Mouse (Mus musculus): ENCODE measurements around the gene Ttc28.

Ttc28 gene

DNA sequence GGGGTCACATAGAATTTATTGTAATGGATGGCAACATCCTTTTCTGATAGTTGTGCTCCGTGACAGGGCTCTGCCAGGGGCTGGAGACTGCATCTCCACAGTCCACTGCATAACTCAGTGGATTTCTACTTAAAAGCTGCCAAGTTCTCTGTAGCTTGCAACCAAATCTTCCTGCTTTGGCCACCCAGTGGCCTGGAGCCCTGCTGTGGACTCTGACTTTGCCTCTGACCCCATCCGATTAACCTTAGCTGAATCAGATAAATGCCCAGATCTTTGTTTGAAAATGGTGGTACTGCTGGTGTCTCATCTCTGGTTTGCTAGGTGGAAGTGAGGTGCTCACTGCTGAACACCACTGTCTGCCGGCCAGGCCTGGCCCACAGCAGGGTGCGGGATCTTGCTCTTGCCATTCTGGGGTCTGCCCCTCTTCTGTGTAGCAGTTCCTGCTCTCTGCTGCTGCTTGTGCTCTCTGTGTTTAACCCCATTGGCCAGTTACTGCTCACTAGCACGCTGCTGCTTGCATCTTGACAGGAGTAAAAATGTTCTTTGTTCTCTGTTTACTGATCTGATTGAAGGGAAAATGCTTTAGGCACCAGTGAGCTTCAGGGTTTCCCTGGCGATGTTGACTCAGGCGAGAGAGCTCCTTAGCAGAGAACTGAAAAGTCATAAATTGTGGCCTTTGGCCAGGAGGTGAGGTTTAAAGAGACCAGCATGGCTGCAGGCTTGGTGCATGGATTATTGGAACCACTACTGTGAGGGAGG, 219.1 kb downstream of the Ttc28 start:
- 68% methylated on average over 7 of the region's 7 CpGs for WGBS

DNA sequence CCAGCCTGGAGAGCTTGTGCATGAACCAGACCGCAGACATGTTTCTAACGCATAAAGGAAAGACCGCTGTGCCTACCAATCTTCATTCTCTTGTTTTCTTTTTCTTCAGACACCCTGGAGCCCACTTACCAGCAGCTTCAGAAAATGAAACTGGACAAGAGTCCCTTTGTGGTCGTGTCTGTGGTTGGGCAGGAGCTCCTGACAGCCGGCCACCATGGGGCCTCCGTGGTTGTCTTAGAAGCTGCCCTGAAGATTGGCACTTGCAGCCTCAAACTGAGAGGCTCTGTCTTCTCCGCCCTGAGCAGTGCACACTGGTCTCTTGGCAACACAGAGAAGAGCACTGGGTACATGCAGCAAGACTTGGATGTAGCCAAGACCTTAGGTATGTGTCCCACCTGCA, 221.0 kb downstream of the Ttc28 start:
- 90% methylated on average over 7 of the region's 7 CpGs for WGBS

DNA sequence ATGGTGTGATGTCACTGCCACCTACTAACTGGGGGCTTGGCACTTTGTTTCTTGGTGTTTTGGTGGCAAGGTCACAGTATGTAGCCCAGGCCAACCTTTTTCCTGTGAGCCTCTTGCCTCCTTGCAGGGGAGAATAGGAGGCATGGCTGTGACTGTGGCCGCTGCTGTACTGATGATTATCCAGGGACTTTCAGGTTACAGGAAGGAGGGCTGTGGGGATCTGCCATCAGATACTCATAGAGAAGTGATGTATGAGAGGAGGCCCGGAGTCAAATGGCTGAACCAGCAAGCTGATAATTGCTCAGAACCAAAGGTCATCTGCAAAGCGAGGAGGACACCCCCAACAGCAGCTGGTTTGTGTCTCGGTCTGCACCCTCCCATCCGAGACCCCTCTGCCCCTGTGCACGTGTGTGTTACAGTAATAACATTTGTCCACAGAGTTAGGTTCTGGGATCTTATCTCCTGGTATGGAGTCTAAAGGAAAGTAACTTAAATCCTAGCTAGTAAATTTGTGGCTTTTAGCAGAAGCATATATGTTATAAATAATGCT, 221.9 kb downstream of the Ttc28 start:
- WGBS = 95% methylated on average over 6 of the region's 6 CpGs

DNA sequence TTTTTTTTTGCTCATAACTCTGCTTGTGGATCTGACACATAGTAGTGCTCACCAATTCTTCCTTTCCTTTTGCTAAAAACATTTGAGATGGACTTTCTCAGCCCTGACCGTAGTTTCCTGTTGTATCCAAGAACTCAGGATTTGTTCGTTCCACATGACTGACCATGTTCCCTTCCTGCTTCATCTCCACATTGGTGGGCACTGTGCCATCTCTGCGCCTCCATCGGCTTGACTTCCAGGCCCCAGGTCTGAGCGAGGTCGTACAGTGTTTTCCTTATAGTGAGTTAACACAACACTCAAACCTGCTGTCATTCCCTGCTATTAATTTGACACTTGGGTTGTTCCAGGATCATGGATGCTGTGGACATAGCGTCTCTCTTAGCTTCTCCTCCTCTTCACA, 225.2 kb downstream of the Ttc28 start:
- WGBS = 89% methylated on average over 7 of the region's 7 CpGs

DNA sequence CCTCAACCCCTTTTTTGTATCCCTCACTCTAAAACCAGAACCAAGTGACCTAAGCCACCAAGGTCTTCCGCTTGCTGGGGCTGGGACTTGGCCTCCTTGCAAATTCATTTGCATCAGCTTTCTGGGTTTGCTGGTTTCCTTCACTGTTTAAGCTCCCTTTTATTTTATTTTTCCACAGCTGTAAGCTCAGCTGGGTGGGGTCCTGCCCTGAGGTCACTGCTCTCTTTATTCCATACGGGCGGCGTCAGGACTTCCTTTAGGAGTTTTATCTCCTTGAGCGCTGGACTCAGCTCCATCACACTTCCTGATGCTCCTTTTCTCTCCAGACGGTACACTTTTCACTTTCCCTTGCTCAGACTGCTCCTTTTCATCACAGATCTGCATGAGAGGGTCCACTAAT, 231.8 kb downstream of the Ttc28 start:
- 83% methylated on average over 6 of the region's 6 CpGs for WGBS

DNA sequence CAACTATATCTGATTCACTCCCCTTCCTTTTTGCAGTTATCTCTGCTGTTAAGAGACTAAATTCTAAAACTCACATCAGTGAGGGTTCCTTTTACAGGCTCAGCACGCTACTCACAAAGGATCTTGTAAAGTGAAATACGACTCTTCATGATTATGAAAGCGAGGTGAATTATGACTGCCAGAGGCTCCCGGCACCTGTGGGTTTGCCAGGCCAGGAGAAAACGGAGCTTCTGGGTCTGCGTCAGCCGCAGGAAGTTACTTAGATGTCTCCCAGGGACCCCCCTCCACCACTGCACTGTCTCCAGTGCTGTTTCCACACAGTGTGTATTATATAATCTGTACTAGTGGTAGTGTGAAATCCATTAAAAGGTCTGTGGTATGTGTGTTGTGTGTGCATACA, 233.6 kb downstream of the Ttc28 start:
- WGBS = 92% methylated on average over 7 of the region's 7 CpGs

DNA sequence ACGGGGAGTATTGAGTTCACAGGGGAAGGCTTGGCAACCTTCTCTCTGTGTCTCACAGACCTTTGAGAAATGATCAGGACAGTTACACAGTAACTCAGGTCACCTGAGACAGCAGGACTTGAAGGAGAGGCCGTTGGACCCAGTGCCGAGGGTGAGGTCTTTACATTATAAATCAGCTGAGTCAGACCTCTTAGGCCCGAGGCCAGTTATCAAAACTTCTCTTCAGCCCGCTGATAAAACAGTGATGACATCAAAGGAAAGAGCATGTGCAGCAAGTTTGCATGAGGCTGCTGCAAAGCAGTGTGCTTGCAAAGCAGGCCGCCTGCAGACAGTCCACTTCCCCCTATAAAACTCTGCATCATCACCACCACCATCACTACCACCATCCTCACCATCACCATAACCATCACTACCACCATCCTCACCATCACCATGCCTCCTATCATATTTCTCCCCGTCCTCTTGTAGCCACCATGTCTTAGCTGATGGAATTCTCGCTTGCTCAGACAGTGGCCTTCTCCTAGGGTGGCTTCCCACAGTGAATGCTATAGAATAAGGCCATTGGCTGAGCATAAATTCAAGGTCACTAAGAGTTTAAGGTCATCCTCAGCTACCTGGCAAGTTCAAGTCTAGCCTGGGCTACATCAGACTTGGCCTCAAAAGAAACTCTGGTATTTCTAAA, 234.2 kb downstream of the Ttc28 start:
- WGBS = 87% methylated on average over 8 of the region's 8 CpGs

DNA sequence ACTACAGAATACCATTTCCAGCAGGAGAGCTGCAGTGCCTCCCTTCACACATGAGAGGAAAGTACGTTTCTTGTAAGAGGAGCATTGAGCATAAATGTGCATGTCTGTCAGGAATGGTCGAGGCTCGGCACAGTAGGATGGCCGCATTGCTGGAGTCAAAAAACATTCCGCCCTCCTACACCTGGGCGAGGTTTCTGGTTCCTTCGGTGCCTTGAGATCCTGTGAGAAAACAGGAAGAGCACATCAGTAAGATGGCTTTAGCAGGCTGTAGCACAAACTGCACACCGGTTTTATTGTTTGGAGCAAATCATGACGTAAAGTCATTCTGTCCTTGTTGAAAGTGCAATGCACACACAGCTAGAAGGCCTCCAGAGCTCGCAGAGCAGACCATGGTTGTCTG, 235.0 kb downstream of the Ttc28 start:
- WGBS = 79% methylated on average over 10 of the region's 10 CpGs

DNA sequence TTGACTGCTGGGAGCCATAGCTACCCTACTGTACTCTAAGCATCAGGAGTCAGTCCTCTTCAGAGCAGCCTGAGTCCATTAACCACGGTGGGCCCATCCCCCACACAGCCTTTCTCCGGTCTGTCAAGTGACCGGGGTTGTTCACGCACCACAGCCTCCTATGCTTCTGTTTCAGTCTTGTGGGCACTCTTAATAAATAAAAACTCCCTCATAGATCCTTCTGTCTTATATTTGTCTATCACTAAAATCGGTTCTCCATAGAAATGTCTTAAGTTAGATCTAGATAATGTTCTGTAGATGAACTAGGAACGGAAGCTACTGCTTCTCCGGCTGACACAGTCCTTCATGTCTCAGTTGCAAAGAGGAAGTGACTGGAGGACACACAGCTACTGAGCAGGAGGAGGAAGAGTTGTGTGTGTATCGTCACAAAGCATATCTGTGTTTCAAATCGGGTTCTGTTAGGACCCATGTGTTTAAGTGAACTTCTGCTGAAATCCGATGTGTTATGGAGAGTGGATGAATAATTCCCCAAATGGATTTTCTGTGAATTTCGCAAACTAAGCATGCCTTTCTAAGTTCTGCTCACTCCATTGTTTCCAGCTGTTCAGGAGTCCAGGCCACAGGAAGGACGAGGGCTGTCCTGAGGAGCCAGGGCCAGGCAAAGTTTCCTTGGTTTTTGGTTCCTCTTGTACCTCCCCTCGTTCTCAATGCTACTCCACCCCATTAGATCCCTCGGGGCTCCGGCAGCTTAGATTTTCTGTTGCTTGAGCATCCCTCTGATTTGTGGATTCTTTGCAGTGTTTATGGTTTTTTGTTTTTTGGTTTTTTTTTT, 236.1 kb downstream of the Ttc28 start:
- 68% methylated on average over 15 of the region's 15 CpGs for WGBS

DNA sequence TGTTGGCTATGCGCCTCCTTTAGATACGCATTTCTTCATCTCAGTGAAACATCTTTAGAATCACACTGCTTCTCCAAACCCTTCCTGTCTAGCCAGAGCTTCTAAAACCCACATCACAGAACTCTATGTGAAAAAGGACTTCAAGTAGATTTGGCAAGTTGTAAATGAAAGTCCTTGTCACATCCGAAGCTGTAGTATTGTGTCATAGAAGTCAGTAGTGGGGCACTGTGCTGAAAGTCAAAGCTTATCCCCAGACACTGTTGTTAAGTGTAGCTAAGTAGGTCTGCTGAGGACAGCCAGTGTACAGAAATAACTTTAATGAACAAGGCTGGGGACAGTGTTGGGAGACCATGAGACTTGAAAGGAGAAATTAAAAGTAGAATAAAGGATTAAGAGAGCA, 240.2 kb downstream of the Ttc28 start:
- 57% methylated on average over 3 of the region's 3 CpGs for WGBS

DNA sequence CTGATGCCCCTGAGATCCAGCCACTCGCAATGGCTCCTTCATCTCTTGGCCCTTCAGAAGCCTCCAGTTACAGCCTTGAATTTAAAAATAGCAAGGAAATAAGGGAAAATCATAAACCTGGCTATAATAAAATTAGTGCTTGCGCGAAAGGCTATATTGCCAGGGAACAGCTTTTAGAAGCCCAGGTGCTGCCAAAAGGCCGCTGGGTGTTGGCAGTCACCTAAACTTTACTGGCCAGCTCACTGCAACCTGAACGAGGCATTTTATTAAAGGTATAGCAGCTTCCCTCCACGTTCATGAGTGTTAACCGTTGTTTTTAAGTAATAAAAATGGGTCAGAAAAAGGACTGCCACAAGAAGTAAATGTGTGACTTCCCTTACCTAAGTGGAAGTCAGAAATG, 240.7 kb downstream of the Ttc28 start:
- WGBS = 74% methylated on average over 7 of the region's 7 CpGs

DNA sequence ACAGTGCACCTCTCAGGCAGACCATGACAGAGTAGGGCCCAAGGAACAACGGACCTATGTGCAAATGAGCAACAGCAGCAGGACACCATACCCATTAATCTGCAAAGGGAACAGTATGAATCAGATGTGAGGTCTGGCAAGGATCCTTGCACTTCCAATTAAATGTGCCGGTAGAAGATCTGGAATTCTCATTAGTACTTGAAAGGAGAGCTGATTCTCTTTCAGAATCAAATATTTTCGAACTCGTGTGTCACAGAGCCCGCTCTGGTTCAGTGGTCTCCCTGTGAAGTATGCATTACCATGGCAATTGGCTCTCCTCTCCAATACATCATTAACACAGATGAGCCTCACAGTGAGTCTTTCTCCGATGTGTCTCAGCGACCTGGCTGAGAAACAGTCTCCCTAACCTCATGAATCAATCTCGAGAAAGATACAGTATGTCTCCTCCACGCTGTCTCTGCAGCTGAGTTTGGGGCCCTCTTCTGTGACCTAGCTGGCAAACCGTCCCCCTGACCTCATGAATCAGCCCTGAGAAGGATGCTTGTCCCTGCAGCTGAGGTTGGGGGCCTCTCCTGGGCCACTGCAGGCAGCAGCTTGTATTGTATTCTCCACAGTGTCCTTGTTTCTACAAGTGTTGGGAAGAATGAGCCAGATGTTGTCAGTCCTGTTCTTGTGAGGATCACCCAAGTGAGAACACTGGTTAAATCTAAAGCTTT, 241.3 kb downstream of the Ttc28 start:
- WGBS = 61% methylated on average over 10 of the region's 10 CpGs

DNA sequence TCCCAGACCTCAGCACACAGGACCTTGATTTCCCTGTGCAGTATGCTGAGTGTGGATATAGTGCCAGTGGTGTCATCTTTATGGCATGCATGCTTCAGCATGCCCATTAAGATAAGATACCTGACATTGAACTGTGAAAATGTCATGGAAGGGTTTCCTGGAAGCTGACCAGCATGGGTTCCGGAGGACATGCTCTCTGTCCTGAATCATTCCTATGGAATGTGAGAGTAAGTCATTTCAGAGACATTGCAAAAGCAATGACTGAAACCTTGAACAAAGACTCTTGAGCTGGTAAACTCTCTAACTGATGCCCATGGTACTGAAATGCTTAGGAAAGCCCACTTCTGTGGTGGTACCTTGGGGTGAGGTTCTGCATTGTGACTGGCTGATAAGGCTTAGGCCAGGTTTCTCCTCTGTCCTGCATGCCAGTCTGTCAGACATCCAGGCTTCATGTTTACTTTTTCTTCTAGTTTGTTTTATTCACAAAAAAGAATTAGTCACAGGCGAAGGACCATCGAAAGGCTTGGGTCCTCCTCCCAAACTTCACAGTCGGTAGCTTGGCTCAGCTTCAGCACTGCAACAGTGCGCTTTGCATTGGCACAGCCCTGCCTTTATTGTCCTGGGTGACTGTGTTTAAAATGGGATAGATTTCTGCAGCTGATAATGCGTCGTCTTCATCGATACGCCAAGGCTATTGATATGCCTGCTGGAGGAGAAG, 242.9 kb downstream of the Ttc28 start:
- 53% methylated on average over 9 of the region's 9 CpGs for WGBS

DNA sequence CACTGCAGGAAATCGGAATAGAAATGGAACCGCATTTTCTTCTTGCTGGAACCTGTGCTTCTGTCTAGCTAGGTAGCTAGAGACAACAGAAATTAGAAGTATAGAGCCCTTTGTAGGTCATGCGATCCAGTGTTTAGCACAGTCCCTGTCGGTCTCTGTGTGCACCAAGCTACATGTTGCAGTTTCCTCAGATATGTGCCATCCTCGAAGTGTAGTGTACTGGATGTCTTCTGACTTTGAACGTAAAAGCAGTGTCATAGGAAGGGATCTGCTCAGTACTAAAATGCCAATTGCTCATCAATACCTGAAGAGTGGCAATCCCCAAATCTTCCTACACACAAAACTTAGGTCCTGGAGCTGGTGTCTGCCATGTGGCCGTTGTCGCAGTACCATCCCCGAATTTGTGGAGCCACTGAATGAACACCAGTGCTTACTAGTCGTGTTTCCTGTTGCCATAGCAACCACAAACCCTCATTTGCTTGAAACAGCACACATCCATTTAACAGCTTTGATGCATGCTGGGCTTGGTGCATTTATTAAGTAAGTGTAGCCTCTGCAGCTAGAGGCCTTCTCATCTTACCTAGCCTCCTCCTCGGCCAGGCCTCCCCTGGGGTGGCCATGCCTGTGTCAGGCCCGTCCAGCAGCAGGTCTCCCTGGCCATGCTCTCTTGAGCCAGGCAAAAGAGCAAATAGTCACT, 243.6 kb downstream of the Ttc28 start:
- 50% methylated on average over 12 of the region's 12 CpGs for WGBS

DNA sequence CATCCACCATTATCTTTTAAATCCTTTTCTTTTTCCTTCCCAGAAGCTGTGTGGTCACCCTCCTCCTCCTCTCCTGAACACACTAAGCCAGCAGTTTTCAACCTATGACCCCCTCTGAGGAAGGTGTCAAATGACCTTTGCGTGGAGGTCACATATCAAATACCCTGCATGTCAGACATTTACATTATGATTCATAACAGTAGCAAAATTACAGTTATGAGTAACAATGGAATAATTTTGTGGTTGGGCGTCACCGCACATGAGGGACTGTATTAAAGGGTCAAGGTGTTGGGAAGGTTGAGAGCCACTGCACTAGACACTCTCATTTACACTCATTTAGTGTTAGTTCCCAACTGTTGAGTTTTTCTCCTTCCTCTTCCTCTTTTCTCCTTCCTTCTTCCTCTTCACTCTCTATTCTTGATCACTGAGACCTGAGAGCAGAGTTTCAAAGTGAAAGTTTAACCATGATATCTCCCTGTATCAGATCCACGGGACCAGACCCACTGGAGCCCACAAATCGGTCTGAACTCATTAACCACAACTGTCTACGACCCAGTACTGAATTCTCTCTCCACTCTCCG, 245.1 kb downstream of the Ttc28 start:
- WGBS = 98% methylated on average over 7 of the region's 7 CpGs

DNA sequence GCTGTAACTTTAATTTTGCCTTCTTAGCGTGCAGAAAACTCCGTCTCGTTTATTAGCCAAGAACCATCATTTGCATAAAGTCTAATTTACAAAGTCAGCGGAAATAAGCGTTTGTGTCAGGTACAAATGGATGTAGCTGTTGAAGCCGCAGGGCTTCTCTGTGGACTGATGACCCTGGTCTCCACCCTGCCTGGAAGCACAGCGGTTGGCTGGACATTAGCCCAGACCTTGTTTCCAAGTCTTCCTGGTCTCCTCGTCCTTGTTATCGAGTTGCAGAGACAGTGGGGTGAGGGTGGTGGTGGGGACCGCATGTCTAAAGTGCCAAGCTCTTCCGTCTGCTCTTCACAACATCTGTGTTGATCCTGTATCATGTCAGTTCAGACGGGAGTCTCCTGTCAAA, 246.1 kb downstream of the Ttc28 start:
- WGBS = 70% methylated on average over 12 of the region's 12 CpGs

DNA sequence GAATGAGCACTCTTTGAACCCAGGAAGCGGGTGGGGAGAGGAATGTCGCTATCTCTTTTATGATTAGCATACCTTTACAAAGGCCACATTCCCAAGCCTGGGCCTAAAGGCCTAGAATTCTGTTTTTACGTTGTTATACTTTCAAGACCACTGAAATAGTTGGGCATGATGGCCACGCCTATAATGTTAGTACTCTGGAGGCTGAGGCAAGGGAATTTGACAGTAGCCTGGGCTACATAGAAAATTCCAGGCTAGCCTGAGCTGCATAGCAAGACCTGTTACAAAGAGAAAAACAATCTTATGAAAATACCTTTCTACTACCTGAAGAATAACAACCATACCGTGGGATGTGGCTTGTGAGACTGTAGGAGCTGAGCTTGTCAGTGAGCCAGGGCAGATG, 248.2 kb downstream of the Ttc28 start:
- 89% methylated on average over 5 of the region's 5 CpGs for WGBS

DNA sequence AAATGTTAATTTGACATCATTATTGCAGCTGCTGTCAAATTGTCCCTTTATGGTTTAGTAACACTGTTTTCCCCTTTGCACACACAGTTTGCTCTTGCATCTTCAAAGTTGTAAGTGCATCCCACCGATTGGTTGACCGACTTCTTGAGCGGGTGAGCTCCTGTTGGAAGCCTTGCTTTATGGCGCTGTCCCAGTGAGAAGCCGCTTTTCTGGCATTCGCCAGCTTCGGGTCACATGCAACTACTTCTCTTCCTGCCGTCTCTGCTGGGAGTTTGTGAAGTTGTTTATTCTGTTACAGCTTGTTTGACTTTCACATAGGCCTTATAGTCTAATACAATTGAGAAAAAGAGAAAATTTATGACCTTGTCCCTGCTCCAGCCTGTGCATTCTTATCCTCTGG, 250.5 kb downstream of the Ttc28 start:
- 90% methylated on average over 8 of the region's 8 CpGs for WGBS

DNA sequence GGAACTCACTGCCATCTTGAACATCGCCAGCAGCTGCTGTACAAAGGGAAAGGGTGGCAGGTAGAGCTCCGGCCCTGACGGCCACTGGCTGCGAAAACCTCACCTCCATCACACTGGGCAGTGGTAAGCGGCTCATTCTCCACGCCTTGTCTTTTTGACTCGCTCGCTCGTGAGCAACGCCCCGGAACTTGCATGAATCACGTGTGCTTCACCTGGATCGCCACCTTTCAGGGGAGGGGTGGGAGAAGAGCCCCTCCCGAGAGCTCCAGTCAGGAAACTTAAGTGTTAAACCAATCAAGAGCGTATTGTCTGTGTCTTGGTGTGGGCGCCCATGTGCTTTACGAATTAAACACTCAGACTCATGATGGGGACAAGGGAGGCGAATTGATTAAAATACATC, 252.0 kb downstream of the Ttc28 start:
- WGBS = 89% methylated on average over 18 of the region's 18 CpGs

DNA sequence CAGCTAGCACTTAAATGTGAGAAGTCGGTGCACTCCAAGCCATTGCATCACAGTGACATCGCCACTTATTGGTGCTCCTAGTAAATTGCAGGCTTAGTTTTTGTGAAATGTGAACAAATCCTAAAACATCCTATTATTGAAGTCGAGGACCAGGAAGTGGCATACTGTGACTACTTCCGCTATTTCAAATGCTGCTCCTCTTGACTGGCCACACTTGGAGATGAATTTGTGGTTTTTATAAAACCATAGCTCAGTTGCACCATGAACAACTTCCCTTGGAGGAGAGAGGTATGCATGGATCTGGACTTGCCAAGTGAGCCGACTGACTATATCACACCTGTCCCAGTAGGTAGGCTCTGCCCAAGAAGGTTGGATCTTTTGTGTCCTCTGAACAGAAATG, 253.5 kb downstream of the Ttc28 start:
- WGBS = 86% methylated on average over 5 of the region's 5 CpGs
